Mouse (Mus musculus) lung, postnatal 25 days (tissue): ENCODE data around the gene Gfy.

ENCODE experiments used
- DNase-seq: peaks from one replicate; pipeline ENCODE4 v3.0.0; 2022; ENCODE audit warnings: low spot score

The Gfy gene

GRCm38 (mm10) chr7:45147899-45148298 is 31.5 kb downstream of the Gfy start:
- no peak for DNase-seq

GRCm38 (mm10) chr7:45147267-45147666 is 32.1 kb downstream of the Gfy start:
- no peak for DNase-seq

- DNase-seq = no peak
Observed at GRCm38 (mm10) chr7:45145460-45145859, 33.9 kb downstream of the Gfy start.

GRCm38 (mm10) chr7:45144368-45145174 is 34.8 kb downstream of the Gfy start:
- peak; percentile 45 for DNase-seq

GRCm38 (mm10) chr7:45141914-45142313 is 37.5 kb downstream of the Gfy start:
- DNase-seq = no peak

- no peak for DNase-seq
Observed at GRCm38 (mm10) chr7:45141319-45141718, 38.0 kb downstream of the Gfy start.

- DNase-seq = no peak
Observed at GRCm38 (mm10) chr7:45139904-45140723, 39.3 kb downstream of the Gfy start.

GRCm38 (mm10) chr7:45138403-45138802 is 41.0 kb downstream of the Gfy start:
- DNase-seq = no peak

GRCm38 (mm10) chr7:45137171-45138006 is 42.0 kb downstream of the Gfy start:
- DNase-seq = no peak

GRCm38 (mm10) chr7:45135993-45136567 is 43.3 kb downstream of the Gfy start, which contains the start of the genes Gm45713 and Flt3l:
TSS of gene Gm45713 (minus strand) at chr7:45136231.
TSS of gene Flt3l (minus strand) at chr7:45136432.
- DNase-seq = peak; percentile 96

GRCm38 (mm10) chr7:45135370-45135769 is 44.0 kb downstream of the Gfy start:
- no peak for DNase-seq

- DNase-seq = no peak
Observed at GRCm38 (mm10) chr7:45134544-45135026, 44.8 kb downstream of the Gfy start.

GRCm38 (mm10) chr7:45133446-45134159 is 45.8 kb downstream of the Gfy start:
- DNase-seq = no peak

- DNase-seq = no peak
Observed at GRCm38 (mm10) chr7:45131850-45132249, 47.5 kb downstream of the Gfy start.

GRCm38 (mm10) chr7:45129776-45130512 is 49.4 kb downstream of the Gfy start:
- DNase-seq = no peak

- no peak for DNase-seq
Observed at GRCm38 (mm10) chr7:45129318-45129717, 50.1 kb downstream of the Gfy start.

- DNase-seq = peak; percentile 99
Observed at GRCm38 (mm10) chr7:45128624-45129246, 50.6 kb downstream of the Gfy start, which contains the start of gene Rpl13a. TSS of gene Rpl13a (minus strand) at chr7:45128761.

GRCm38 (mm10) chr7:45127700-45128224 is 51.6 kb downstream of the Gfy start:
- DNase-seq = no peak
